ENCODE assay signal across 12 mouse cellular contexts in the genomic region with DNA sequence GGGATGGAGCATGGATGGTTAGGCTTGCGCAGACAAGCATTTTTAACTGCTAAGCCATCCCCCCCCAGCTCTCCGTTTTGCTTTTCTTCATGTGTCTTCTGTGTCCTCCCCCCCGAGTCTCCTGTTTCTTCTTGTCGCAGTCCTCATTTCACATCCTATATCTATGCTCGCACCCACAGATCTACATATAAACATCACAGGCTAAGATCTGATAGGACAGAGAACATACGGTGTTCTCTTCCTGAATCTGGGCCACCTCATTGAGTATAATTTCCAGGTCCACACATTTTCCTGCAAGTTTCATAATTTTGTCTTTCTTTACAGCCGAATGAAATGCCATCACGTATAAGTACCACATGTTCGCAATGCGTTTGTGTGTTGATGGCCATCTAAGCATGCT.
DNase-seq lines count a peak whose midpoint lies in the region; ATAC-seq and TF ChIP-seq lines count a peak whose summit lies in the region.
"Had no signal": no experiment of that assay in that cellular context is flagged by ENCODE, and none has a peak within 500 bp of the region (broad histone marks: within the 10 kb centered on the region; RNA-seq: fewer than 3 reads in every experiment).

No protein-coding gene starts in this region.

- H3K27ac ChIP-seq in heart, embryonic 16.5 days (ENCODE audit: low read length) = peak overlapping the region; percentile 68
- peak overlapping the region; percentile 47; the same call in 1 of the 2 replicates for H3K27ac ChIP-seq in midbrain, embryonic 13.5 days
- no peak overlapping the region for H3K27ac ChIP-seq in midbrain, embryonic 15.5 days
- peak overlapping the region; percentile 79 for H3K27ac ChIP-seq in limb, embryonic 11.5 days (replicated peaks; ENCODE audit: low read depth, low read length)
- H3K27ac ChIP-seq in stomach, postnatal 0 days (replicated peaks) = peak overlapping the region; percentile 95
- H3K27ac ChIP-seq: macrophage had no signal

- no peaks in the 10 kb centered on the region for H3K36me3 ChIP-seq in heart, embryonic 16.5 days (ENCODE audit: control insufficient read depth, insufficient read depth)
- H3K36me3 ChIP-seq in midbrain, embryonic 13.5 days = no peaks in the 10 kb centered on the region
- no peaks in the 10 kb centered on the region for H3K36me3 ChIP-seq in midbrain, embryonic 15.5 days (replicated peaks)
- no peaks in the 10 kb centered on the region for H3K36me3 ChIP-seq in limb, embryonic 11.5 days (ENCODE audit: control insufficient read depth, insufficient read depth, low read length)
- no peaks in the 10 kb centered on the region for H3K36me3 ChIP-seq in stomach, postnatal 0 days (ENCODE audit: control insufficient read depth, insufficient read depth, low read length)

- no peak for ATAC-seq in heart, embryonic 16.5 days (replicated peaks; ENCODE audit: extremely low read depth, insufficient read depth, low FRiP score)
- ATAC-seq in midbrain, embryonic 13.5 days = no peak
- no peak for ATAC-seq in midbrain, embryonic 15.5 days (replicated peaks)
- ATAC-seq in limb, embryonic 11.5 days (ENCODE audit: insufficient number of reproducible peaks, low FRiP score, low TSS enrichment, low read depth) = no peak
- no peak for ATAC-seq in stomach, postnatal 0 days (ENCODE audit: low FRiP score, low TSS enrichment)

- DNase-seq in heart, adult 18-20 months = no peak
- no peak for DNase-seq in limb, embryonic 11.5 days (ENCODE audit: low spot score)
- no peak for DNase-seq in stomach, postnatal 0 days (ENCODE audit: low spot score)
- no peak for DNase-seq in gastrocnemius, postnatal 14 days
- DNase-seq in urinary bladder, postnatal 14 days (ENCODE audit: low spot score) = no peak
- DNase-seq: gastrocnemius, postnatal 36 days had no signal

- no peaks in the 10 kb centered on the region for H3K9me3 ChIP-seq in heart, embryonic 16.5 days (replicated peaks; ENCODE audit: control insufficient read depth, low read length)
- H3K9me3 ChIP-seq in midbrain, embryonic 13.5 days = no peaks in the 10 kb centered on the region
- H3K9me3 ChIP-seq in midbrain, embryonic 15.5 days = no peaks in the 10 kb centered on the region
- H3K9me3 ChIP-seq in limb, embryonic 11.5 days (ENCODE audit: control insufficient read depth, low read length) = no peaks in the 10 kb centered on the region
- H3K9me3 ChIP-seq in stomach, postnatal 0 days (ENCODE audit: control insufficient read depth, low read length) = no peaks in the 10 kb centered on the region

- no peak for TF ChIP-seq EP300 in stomach, postnatal 0 days (optimal IDR thresholded peaks at IDR 0.05)

- TF ChIP-seq CTCF in stomach, postnatal 0 days (IDR thresholded peaks at IDR 0.05; ENCODE audit: low read depth) = no peak

- H3K27me3 ChIP-seq in heart, embryonic 16.5 days (ENCODE audit: control insufficient read depth, insufficient read depth, low read length) = no peaks in the 10 kb centered on the region
- H3K27me3 ChIP-seq in midbrain, embryonic 13.5 days = no peaks in the 10 kb centered on the region
- H3K27me3 ChIP-seq in midbrain, embryonic 15.5 days (replicated peaks) = no peaks in the 10 kb centered on the region
- H3K27me3 ChIP-seq in limb, embryonic 11.5 days (ENCODE audit: control insufficient read depth, insufficient read depth, low read length) = no peaks in the 10 kb centered on the region
- H3K27me3 ChIP-seq in stomach, postnatal 0 days (ENCODE audit: control insufficient read depth, insufficient read depth, low read length) = no peaks in the 10 kb centered on the region
- H3K27me3 ChIP-seq: CH12.LX had no signal

- H3K4me3 ChIP-seq in heart, embryonic 16.5 days (ENCODE audit: low read length) = no peak overlapping the region
- no peak overlapping the region for H3K4me3 ChIP-seq in midbrain, embryonic 13.5 days (replicated peaks)
- H3K4me3 ChIP-seq in midbrain, embryonic 15.5 days = no peak overlapping the region
- no peak overlapping the region for H3K4me3 ChIP-seq in limb, embryonic 11.5 days (ENCODE audit: low read depth, low read length)
- no peak overlapping the region for H3K4me3 ChIP-seq in stomach, postnatal 0 days (ENCODE audit: low read depth, low read length)
- H3K4me3 ChIP-seq: erythroblast, embryonic 14.5 days had no signal

- no peak overlapping the region for H3K4me2 ChIP-seq in heart, embryonic 16.5 days (ENCODE audit: low read depth, low read length)
- H3K4me2 ChIP-seq in midbrain, embryonic 13.5 days (replicated peaks) = no peak overlapping the region
- H3K4me2 ChIP-seq in midbrain, embryonic 15.5 days = no peak overlapping the region
- H3K4me2 ChIP-seq in limb, embryonic 11.5 days (ENCODE audit: low read depth, severe bottlenecking) = no peak overlapping the region
- H3K4me2 ChIP-seq in stomach, postnatal 0 days (replicated peaks; ENCODE audit: low read depth) = no peak overlapping the region

- WGBS in heart, embryonic 16.5 days = 77% methylated on average over 10 of the region's 10 CpGs
- 85% methylated on average over 10 of the region's 10 CpGs for WGBS in midbrain, embryonic 13.5 days
- WGBS in midbrain, embryonic 15.5 days = 93% methylated on average over 10 of the region's 10 CpGs
- 89% methylated on average over 10 of the region's 10 CpGs for WGBS in limb, embryonic 11.5 days
- 54% methylated on average over 10 of the region's 10 CpGs for WGBS in stomach, postnatal 0 days

- intact Hi-C loops in gastrocnemius, postnatal 14 days (cut with DNase I; ENCODE audit: low total_unique reads) = no loop called here

- H3K9ac ChIP-seq in heart, embryonic 16.5 days (ENCODE audit: low read length) = no peak overlapping the region
- H3K9ac ChIP-seq in midbrain, embryonic 13.5 days (replicated peaks) = no peak overlapping the region
- no peak overlapping the region for H3K9ac ChIP-seq in midbrain, embryonic 15.5 days
- H3K9ac ChIP-seq in limb, embryonic 11.5 days (ENCODE audit: low read length) = no peak overlapping the region
- H3K9ac ChIP-seq in stomach, postnatal 0 days (ENCODE audit: low read length) = no peak overlapping the region

- peaks cover 20% of the 10 kb centered on the region for H3K4me1 ChIP-seq in heart, embryonic 16.5 days (ENCODE audit: control insufficient read depth, insufficient read depth, low read length)
- H3K4me1 ChIP-seq in midbrain, embryonic 13.5 days (replicated peaks) = peaks cover 18% of the 10 kb centered on the region
- peaks cover 9% of the 10 kb centered on the region for H3K4me1 ChIP-seq in midbrain, embryonic 15.5 days
- peaks cover 26% of the 10 kb centered on the region for H3K4me1 ChIP-seq in limb, embryonic 11.5 days (ENCODE audit: control insufficient read depth, insufficient read depth, low read length)
- peaks cover 11% of the 10 kb centered on the region for H3K4me1 ChIP-seq in stomach, postnatal 0 days (replicated peaks; ENCODE audit: control insufficient read depth, insufficient read depth)
